ENCODE assay signal across 24 mouse cellular contexts in genomic region chr5:121576927-121577488, GRCm38 (mm10). TPM values are rescaled to one million over a fixed set of nuclear protein-coding genes. Genes with fewer than 3 reads are reported as not detected.
A peak's percentile ranks its signal among the peaks of the same experiment; 100 is the strongest.
DNase-seq lines count a peak whose midpoint lies in the region; ATAC-seq lines count a peak whose summit lies in the region.
"Had no signal": no experiment of that assay in that cellular context is flagged by ENCODE, and none has a peak within 500 bp of the region (broad histone marks: within the 10 kb centered on the region; RNA-seq: fewer than 3 reads in every experiment).

No protein-coding gene starts in this region.

- H3K9ac ChIP-seq in heart, embryonic 11.5 days (ENCODE audit: low read depth, low read length): no peak overlapping the region
- no peak overlapping the region for H3K9ac ChIP-seq in hindbrain, embryonic 11.5 days (ENCODE audit: low read depth, low read length)
- H3K9ac ChIP-seq in neural tube, embryonic 15.5 days (replicated peaks): no peak overlapping the region
- no peak overlapping the region for H3K9ac ChIP-seq in forebrain, embryonic 12.5 days
- H3K9ac ChIP-seq: embryonic facial prominence, embryonic 15.5 days; heart, embryonic 13.5 days; hindbrain, embryonic 12.5 days; limb, embryonic 12.5 days; liver, embryonic 13.5 days; lung, embryonic 14.5 days had no signal

- H3K4me2 ChIP-seq in heart, embryonic 11.5 days: no peak overlapping the region
- H3K4me2 ChIP-seq in hindbrain, embryonic 11.5 days (replicated peaks; ENCODE audit: low read depth, low read length): no peak overlapping the region
- H3K4me2 ChIP-seq in neural tube, embryonic 15.5 days: no peak overlapping the region
- H3K4me2 ChIP-seq in forebrain, embryonic 12.5 days: no peak overlapping the region
- H3K4me2 ChIP-seq: embryonic facial prominence, embryonic 15.5 days; heart, embryonic 13.5 days; hindbrain, embryonic 12.5 days; limb, embryonic 12.5 days; liver, embryonic 13.5 days; lung, embryonic 14.5 days had no signal

- H3K4me3 ChIP-seq in heart, embryonic 11.5 days (ENCODE audit: low read depth, low read length): no peak overlapping the region
- no peak overlapping the region for H3K4me3 ChIP-seq in hindbrain, embryonic 11.5 days (ENCODE audit: low read depth, low read length)
- no peak overlapping the region for H3K4me3 ChIP-seq in neural tube, embryonic 15.5 days (replicated peaks)
- H3K4me3 ChIP-seq in forebrain, embryonic 12.5 days (replicated peaks): no peak overlapping the region
- H3K4me3 ChIP-seq: embryonic facial prominence, embryonic 15.5 days; forebrain, embryonic 10.5 days; heart, embryonic 13.5 days; hindbrain, embryonic 12.5 days; limb, embryonic 12.5 days; liver, embryonic 13.5 days had no signal

- DNase-seq in heart, adult 9 months (ENCODE audit: low spot score in 2 of 2): peak; percentile 41 to 48
- peak; percentile 77 for DNase-seq in adrenal gland, postnatal 25 days
- peak; percentile 44 to 69 for DNase-seq in gastrocnemius, postnatal 36 days
- no peak for DNase-seq in hindbrain, embryonic 11.5 days (ENCODE audit: low spot score)
- DNase-seq: cerebellum, adult 2 months; cerebellum, postnatal 36 days; kidney, adult 9 months; liver, embryonic 13.5 days; lung, embryonic 14.5 days; lung, postnatal 4 days; right cerebral cortex, adult 18-20 months had no signal

- no peak overlapping the region for H3K27ac ChIP-seq in heart, embryonic 11.5 days (ENCODE audit: low read depth, low read length)
- H3K27ac ChIP-seq in hindbrain, embryonic 11.5 days (ENCODE audit: low read depth, low read length): no peak overlapping the region
- H3K27ac ChIP-seq in neural tube, embryonic 15.5 days (replicated peaks): no peak overlapping the region
- no peak overlapping the region for H3K27ac ChIP-seq in forebrain, embryonic 12.5 days
- H3K27ac ChIP-seq: embryonic facial prominence, embryonic 15.5 days; forebrain, embryonic 10.5 days; heart, embryonic 13.5 days; hindbrain, embryonic 12.5 days; limb, embryonic 12.5 days; liver, embryonic 13.5 days had no signal

- ATAC-seq in heart, embryonic 11.5 days (replicated peaks; ENCODE audit: insufficient number of reproducible peaks, low FRiP score, low TSS enrichment): no peak
- ATAC-seq in hindbrain, embryonic 11.5 days (ENCODE audit: low FRiP score): no peak
- no peak for ATAC-seq in neural tube, embryonic 15.5 days (ENCODE audit: low FRiP score)
- no peak for ATAC-seq in forebrain, embryonic 12.5 days (ENCODE audit: low FRiP score)
- ATAC-seq: inflammation-experienced regulatory T-cells, adult 6 months had no signal

- no peaks in the 10 kb centered on the region for H3K4me1 ChIP-seq in heart, embryonic 11.5 days (ENCODE audit: control insufficient read depth, insufficient read depth, low read length)
- no peaks in the 10 kb centered on the region for H3K4me1 ChIP-seq in hindbrain, embryonic 11.5 days (replicated peaks; ENCODE audit: control insufficient read depth, insufficient read depth, low read length)
- no peaks in the 10 kb centered on the region for H3K4me1 ChIP-seq in neural tube, embryonic 15.5 days
- H3K4me1 ChIP-seq in forebrain, embryonic 12.5 days: no peaks in the 10 kb centered on the region
- H3K4me1 ChIP-seq: embryonic facial prominence, embryonic 15.5 days; forebrain, embryonic 10.5 days; heart, embryonic 13.5 days; hindbrain, embryonic 12.5 days; limb, embryonic 12.5 days; liver, embryonic 13.5 days had no signal

- 79% methylated on average over 11 of the region's 11 CpGs for WGBS in heart, embryonic 11.5 days (ENCODE audit: insufficient replicate concordance)
- 87% methylated on average over 11 of the region's 11 CpGs for WGBS in hindbrain, embryonic 11.5 days
- WGBS in neural tube, embryonic 15.5 days: 90% methylated on average over 11 of the region's 11 CpGs
- WGBS in forebrain, embryonic 12.5 days: 94% methylated on average over 11 of the region's 11 CpGs

- H3K27me3 ChIP-seq in heart, embryonic 11.5 days (ENCODE audit: control insufficient read depth, insufficient read depth, low read length): no peaks in the 10 kb centered on the region
- H3K27me3 ChIP-seq in hindbrain, embryonic 11.5 days (ENCODE audit: control insufficient read depth, insufficient read depth, low read length): no peaks in the 10 kb centered on the region
- H3K27me3 ChIP-seq in neural tube, embryonic 15.5 days (replicated peaks): no peaks in the 10 kb centered on the region
- no peaks in the 10 kb centered on the region for H3K27me3 ChIP-seq in forebrain, embryonic 12.5 days
- H3K27me3 ChIP-seq: embryonic facial prominence, embryonic 15.5 days; heart, embryonic 13.5 days; hindbrain, embryonic 12.5 days; limb, embryonic 12.5 days; liver, embryonic 13.5 days had no signal

- peaks cover 3% of the 10 kb centered on the region; the same call in 1 of the 2 replicates for H3K36me3 ChIP-seq in heart, embryonic 11.5 days (ENCODE audit: control insufficient read depth, insufficient read depth, low read length)
- H3K36me3 ChIP-seq in hindbrain, embryonic 11.5 days (ENCODE audit: control insufficient read depth, insufficient read depth, low read length): 0 out of 2 replicates have a peak, but pooled peaks cover 6% of the 10 kb centered on the region
- H3K36me3 ChIP-seq in neural tube, embryonic 15.5 days: peaks cover 59% of the 10 kb centered on the region
- H3K36me3 ChIP-seq in forebrain, embryonic 12.5 days (replicated peaks): peaks cover 19% of the 10 kb centered on the region

- intact Hi-C loops in gastrocnemius, postnatal 36 days (cut with DNase I): no loop called here

- no peaks in the 10 kb centered on the region for H3K9me3 ChIP-seq in heart, embryonic 11.5 days (replicated peaks; ENCODE audit: control insufficient read depth, low read length)
- no peaks in the 10 kb centered on the region for H3K9me3 ChIP-seq in hindbrain, embryonic 11.5 days (ENCODE audit: control insufficient read depth, low read length)
- H3K9me3 ChIP-seq in neural tube, embryonic 15.5 days (replicated peaks): no peaks in the 10 kb centered on the region
- H3K9me3 ChIP-seq in forebrain, embryonic 12.5 days: no peaks in the 10 kb centered on the region
- H3K9me3 ChIP-seq: embryonic facial prominence, embryonic 15.5 days; forebrain, embryonic 10.5 days; heart, embryonic 13.5 days; hindbrain, embryonic 12.5 days; limb, embryonic 12.5 days; liver, embryonic 13.5 days had no signal

RNA-seq across cellular contexts. Expression of gene Aldh2, which starts 16.6 kb away (rescaled TPM):
- polyA plus RNA-seq in heart, embryonic 11.5 days (2014; fragmentation: Nextera tagmentation; extraction: Ambion mirVana): 24.6 and 39.3 TPM in 2 replicates
- total RNA-seq in adrenal gland, postnatal 25 days (2021): 1,568 and 1,679 TPM in 2 replicates
- total RNA-seq in gastrocnemius, postnatal 36 days (2021): 100 to 1,000 TPM; 112 to 171 TPM
- polyA plus RNA-seq in hindbrain, embryonic 11.5 days (2014; fragmentation: Nextera tagmentation; extraction: Ambion mirVana): 36.0 and 63.3 TPM in 2 replicates
- polyA plus RNA-seq in neural tube, embryonic 15.5 days (2015; fragmentation: Nextera tagmentation; extraction: Ambion mirVana): 131 and 148 TPM in 2 replicates
- 108 and 110 TPM in 2 replicates for polyA plus RNA-seq in forebrain, embryonic 12.5 days (2016; fragmentation: Nextera tagmentation; extraction: Ambion mirVana)

RNA-seq across cellular contexts. Expression of gene Mapkapk5, which starts 31.3 kb away (rescaled TPM):
- polyA plus RNA-seq in heart, embryonic 11.5 days (2014; fragmentation: Nextera tagmentation; extraction: Ambion mirVana): 43.6 and 45.7 TPM in 2 replicates
- 72.2 and 105 TPM in 2 replicates for total RNA-seq in adrenal gland, postnatal 25 days (2021)
- 10 to 100 TPM; 79.5 to 81.0 TPM for total RNA-seq in gastrocnemius, postnatal 36 days (2021)
- 61.8 and 66.5 TPM in 2 replicates for polyA plus RNA-seq in hindbrain, embryonic 11.5 days (2014; fragmentation: Nextera tagmentation; extraction: Ambion mirVana)
- 65.4 and 65.5 TPM in 2 replicates for polyA plus RNA-seq in neural tube, embryonic 15.5 days (2015; fragmentation: Nextera tagmentation; extraction: Ambion mirVana)
- polyA plus RNA-seq in forebrain, embryonic 12.5 days (2016; fragmentation: Nextera tagmentation; extraction: Ambion mirVana): 56.7 and 60.6 TPM in 2 replicates

RNA-seq across cellular contexts. Expression of gene Adam1a, which starts 31.7 kb away (rescaled TPM):
- polyA plus RNA-seq in heart, embryonic 11.5 days (2014; fragmentation: Nextera tagmentation; extraction: Ambion mirVana): 1.0 and 1.3 TPM in 2 replicates
- total RNA-seq in adrenal gland, postnatal 25 days (2021): 6.4 and 7.9 TPM in 2 replicates
- 1 to 10 TPM; 1.6 to 1.7 TPM for total RNA-seq in gastrocnemius, postnatal 36 days (2021)
- 2.1 and 3.8 TPM in 2 replicates for polyA plus RNA-seq in hindbrain, embryonic 11.5 days (2014; fragmentation: Nextera tagmentation; extraction: Ambion mirVana)
- polyA plus RNA-seq in neural tube, embryonic 15.5 days (2015; fragmentation: Nextera tagmentation; extraction: Ambion mirVana): 3.7 and 4.6 TPM in 2 replicates
- 3.3 and 3.7 TPM in 2 replicates for polyA plus RNA-seq in forebrain, embryonic 12.5 days (2016; fragmentation: Nextera tagmentation; extraction: Ambion mirVana)

RNA-seq across cellular contexts. Expression of gene Gm42878, which starts 31.7 kb away (rescaled TPM):
- not detected in 2 replicates for polyA plus RNA-seq in heart, embryonic 11.5 days (2014; fragmentation: Nextera tagmentation; extraction: Ambion mirVana)
- not detected in 2 replicates for total RNA-seq in adrenal gland, postnatal 25 days (2021)
- total RNA-seq in gastrocnemius, postnatal 36 days (2021): not detected
- polyA plus RNA-seq in hindbrain, embryonic 11.5 days (2014; fragmentation: Nextera tagmentation; extraction: Ambion mirVana): not detected in 2 replicates
- not detected in 2 replicates for polyA plus RNA-seq in neural tube, embryonic 15.5 days (2015; fragmentation: Nextera tagmentation; extraction: Ambion mirVana)
- polyA plus RNA-seq in forebrain, embryonic 12.5 days (2016; fragmentation: Nextera tagmentation; extraction: Ambion mirVana): not detected in 2 replicates
- total RNA-seq: layer of hippocampus, postnatal 10 days; left cerebral cortex, adult 8-10 months; midbrain, postnatal 0 days had no signal
- polyA plus RNA-seq: embryonic facial prominence, embryonic 15.5 days; forebrain, embryonic 10.5 days; heart, embryonic 13.5 days; hindbrain, embryonic 12.5 days; inflammation-experienced regulatory T-cells, adult 6 months; limb, embryonic 12.5 days; liver, embryonic 13.5 days; lung, embryonic 14.5 days; midbrain, postnatal 0 days; small intestine, adult 2 months had no signal

RNA-seq across cellular contexts. Expression of gene Acad12, which starts 41.7 kb away (rescaled TPM):
- 5.4 and 5.7 TPM in 2 replicates for polyA plus RNA-seq in heart, embryonic 11.5 days (2014; fragmentation: Nextera tagmentation; extraction: Ambion mirVana)
- 19.8 and 26.7 TPM in 2 replicates for total RNA-seq in adrenal gland, postnatal 25 days (2021)
- total RNA-seq in gastrocnemius, postnatal 36 days (2021): 10 to 100 TPM; 21.3 to 22.4 TPM
- 1.8 and 2.8 TPM in 2 replicates for polyA plus RNA-seq in hindbrain, embryonic 11.5 days (2014; fragmentation: Nextera tagmentation; extraction: Ambion mirVana)
- polyA plus RNA-seq in neural tube, embryonic 15.5 days (2015; fragmentation: Nextera tagmentation; extraction: Ambion mirVana): 1.7 and 1.8 TPM in 2 replicates
- 1.3 and 2.0 TPM in 2 replicates for polyA plus RNA-seq in forebrain, embryonic 12.5 days (2016; fragmentation: Nextera tagmentation; extraction: Ambion mirVana)
